Mouse (Mus musculus) right cerebral cortex, adult 2 months (tissue): Measurements from ENCODE around the gene Psmg3.
A peak's percentile ranks its signal among the peaks of the same experiment; 100 is the strongest.

Experiments used
- DNase-seq, 2 experiments: peaks; one replicate each; pipeline ENCODE4 v3.0.0; 2021 to 2022; ENCODE audit warnings: low spot score in 2 of 2

Psmg3 gene

GRCm38 (mm10) chr5:139794137-139794536 lies 32.5 kb downstream of the Psmg3 start:
- no peak for DNase-seq

- DNase-seq: no peak
These were observed 33.2 kb downstream of the Psmg3 start for GRCm38 (mm10) chr5:139793338-139794089.

- no peak for DNase-seq
These were observed 33.7 kb downstream of the Psmg3 start for GRCm38 (mm10) chr5:139792966-139793337.

- no peak for DNase-seq
These were observed 34.4 kb downstream of the Psmg3 start for GRCm38 (mm10) chr5:139792159-139792775.

- peak; percentile 91 to 92 for DNase-seq
These were observed 35.2 kb downstream of the Psmg3 start, which contains the start of gene Mafk for GRCm38 (mm10) chr5:139791227-139792158. Gene Mafk, plus strand, starts transcription at chr5:139791513.

GRCm38 (mm10) chr5:139789466-139789865 lies 37.2 kb downstream of the Psmg3 start:
- no peak for DNase-seq

GRCm38 (mm10) chr5:139781406-139781805 lies 45.3 kb downstream of the Psmg3 start:
- DNase-seq: no peak

- no peak for DNase-seq
These were observed 49.7 kb downstream of the Psmg3 start for GRCm38 (mm10) chr5:139776966-139777365.

- peak; percentile 98 to 99 for DNase-seq
These were observed 51.3 kb downstream of the Psmg3 start, which contains the start of gene Ints1 for GRCm38 (mm10) chr5:139775216-139775926. Gene Ints1, minus strand, starts transcription at chr5:139775674.
